ENCODE assay signal across 25 mouse cellular contexts in the genomic region with DNA sequence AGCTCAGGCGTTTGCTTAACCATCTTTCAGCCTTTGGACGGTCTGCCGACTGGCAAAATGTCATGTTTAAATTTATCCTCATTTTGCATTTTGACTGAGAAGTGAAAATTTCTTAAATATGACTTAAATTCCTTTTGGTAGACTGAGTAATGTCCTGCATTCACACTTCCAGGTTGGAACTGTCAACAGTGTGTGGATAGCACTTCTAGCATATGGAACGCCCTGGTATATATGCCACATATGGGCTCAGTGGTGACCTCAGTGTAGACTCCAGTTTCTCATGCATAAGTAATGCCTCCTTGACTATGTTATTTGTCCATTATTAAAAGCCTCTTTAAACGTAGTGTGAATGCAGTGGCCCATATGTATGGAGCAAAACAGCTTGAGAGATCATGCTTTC.
DNase-seq lines count a peak whose midpoint lies in the region; ATAC-seq and TF ChIP-seq lines count a peak whose summit lies in the region.
"Had no signal": no experiment of that assay in that cellular context is flagged by ENCODE, and none has a peak within 500 bp of the region (broad histone marks: within the 10 kb centered on the region; RNA-seq: fewer than 3 reads in every experiment).

No protein-coding gene starts in this region.

- H3K4me1 ChIP-seq in forebrain, postnatal 0 days (ENCODE audit: insufficient read depth), result no peaks in the 10 kb centered on the region
- no peaks in the 10 kb centered on the region for H3K4me1 ChIP-seq in forebrain, embryonic 16.5 days (replicated peaks; ENCODE audit: control insufficient read depth, insufficient read depth, low read length)
- H3K4me1 ChIP-seq: forebrain, embryonic 10.5 days; heart, embryonic 12.5 days; limb, embryonic 12.5 days; midbrain, embryonic 15.5 days; neural tube, embryonic 12.5 days had no signal

- peak; percentile 77 for ATAC-seq in forebrain, postnatal 0 days
- ATAC-seq in forebrain, embryonic 16.5 days, result no peak
- ATAC-seq: activated CD4-positive, CD25-positive, alpha-beta regulatory T cell, adult 4 months; liver, postnatal 0 days; lung, postnatal 0 days; midbrain, embryonic 15.5 days had no signal

- H3K4me2 ChIP-seq in forebrain, postnatal 0 days (ENCODE audit: low read depth), result no peak overlapping the region
- no peak overlapping the region for H3K4me2 ChIP-seq in forebrain, embryonic 16.5 days (ENCODE audit: low read length)
- H3K4me2 ChIP-seq: heart, embryonic 12.5 days; hindbrain, embryonic 14.5 days; limb, embryonic 12.5 days; liver, embryonic 11.5 days; midbrain, embryonic 15.5 days; neural tube, embryonic 12.5 days had no signal

- intact Hi-C loops in heart, postnatal 14 days (cut with DNase I), result no loop called here

- H3K9me3 ChIP-seq in forebrain, postnatal 0 days (ENCODE audit: low read length), result no peaks in the 10 kb centered on the region
- no peaks in the 10 kb centered on the region for H3K9me3 ChIP-seq in forebrain, embryonic 16.5 days (ENCODE audit: control insufficient read depth, low read length)
- H3K9me3 ChIP-seq: forebrain, embryonic 10.5 days; heart, embryonic 12.5 days; limb, embryonic 12.5 days; midbrain, embryonic 15.5 days; neural tube, embryonic 12.5 days had no signal

- no peak overlapping the region for H3K4me3 ChIP-seq in forebrain, postnatal 0 days (ENCODE audit: low read depth, low read length)
- H3K4me3 ChIP-seq in forebrain, embryonic 16.5 days (replicated peaks; ENCODE audit: low read length), result no peak overlapping the region
- H3K4me3 ChIP-seq: forebrain, embryonic 10.5 days; heart, embryonic 12.5 days; limb, embryonic 12.5 days; midbrain, embryonic 15.5 days; neural tube, embryonic 12.5 days had no signal

- no peak overlapping the region for H3K9ac ChIP-seq in forebrain, postnatal 0 days
- no peak overlapping the region for H3K9ac ChIP-seq in forebrain, embryonic 16.5 days (replicated peaks; ENCODE audit: low read depth, low read length)
- H3K9ac ChIP-seq: heart, embryonic 12.5 days; hindbrain, embryonic 14.5 days; limb, embryonic 12.5 days; liver, postnatal 0 days; midbrain, embryonic 15.5 days; neural tube, embryonic 12.5 days had no signal

- H3K27ac ChIP-seq in forebrain, postnatal 0 days (ENCODE audit: low read depth, low read length), result no peak overlapping the region
- no peak overlapping the region for H3K27ac ChIP-seq in forebrain, embryonic 16.5 days (ENCODE audit: low read length)
- H3K27ac ChIP-seq: forebrain, embryonic 10.5 days; hindbrain, embryonic 14.5 days; kidney, postnatal 0 days; limb, embryonic 12.5 days; macrophage; midbrain, embryonic 15.5 days; neural tube, embryonic 12.5 days had no signal

- DNase-seq in forebrain, postnatal 0 days, result peak; percentile 5
- DNase-seq in right cerebral cortex, adult 2 months (ENCODE audit: low spot score in 2 of 2), result peak; percentile 18 to 21
- DNase-seq in right cerebral cortex, postnatal 25 days, result no peak
- DNase-seq in left cerebral cortex, adult 9 months (ENCODE audit: low spot score in 2 of 2), result peak; percentile 20 to 37
- DNase-seq in gastrocnemius, adult 18-20 months (ENCODE audit: low spot score), result no peak
- DNase-seq in heart, postnatal 14 days, result no peak
- DNase-seq: adrenal gland, adult 8-10 months; gastrocnemius, postnatal 25 days; heart, adult 18-20 months; kidney, adult 2 months; liver, postnatal 0 days; thymus, adult 2 months; thymus, postnatal 4 days had no signal

- 67% methylated on average over 5 of the region's 5 CpGs for WGBS in forebrain, postnatal 0 days
- WGBS in forebrain, embryonic 16.5 days, result 72% methylated on average over 5 of the region's 5 CpGs

- no peaks in the 10 kb centered on the region for H3K27me3 ChIP-seq in forebrain, postnatal 0 days (ENCODE audit: insufficient read depth, low read length)
- no peaks in the 10 kb centered on the region for H3K27me3 ChIP-seq in forebrain, embryonic 16.5 days (replicated peaks; ENCODE audit: control insufficient read depth, insufficient read depth, low read length)
- H3K27me3 ChIP-seq: heart, embryonic 12.5 days; limb, embryonic 12.5 days; midbrain, embryonic 15.5 days; neural tube, embryonic 12.5 days had no signal

- TF ChIP-seq CTCF in forebrain, postnatal 0 days (IDR thresholded peaks at IDR 0.05; ENCODE audit: low read depth), result no peak

- H3K36me3 ChIP-seq in forebrain, postnatal 0 days (ENCODE audit: insufficient read depth), result no peaks in the 10 kb centered on the region
- no peaks in the 10 kb centered on the region for H3K36me3 ChIP-seq in forebrain, embryonic 16.5 days (ENCODE audit: control insufficient read depth, insufficient read depth)
- H3K36me3 ChIP-seq: forebrain, embryonic 10.5 days; heart, embryonic 12.5 days; limb, embryonic 12.5 days; midbrain, embryonic 15.5 days; neural tube, embryonic 12.5 days had no signal

Comparison
In these comparisons a context has a peak if more than half of its experiments do, and no peak if none do; other contexts are left out.
1. DNase-seq: peak in forebrain, postnatal 0 days (single experiment), right cerebral cortex, adult 2 months (2 of 2) and left cerebral cortex, adult 9 months (2 of 2); none in right cerebral cortex, postnatal 25 days (single experiment), gastrocnemius, adult 18-20 months (single experiment) and heart, postnatal 14 days (0 of 2).